Mouse (Mus musculus) E14TG2a.4 (cell line): Measurements from ENCODE around the gene Rsph1.

Experiments used
- CTCF ChIP-seq: conservative IDR thresholded peaks from 2 replicates; pipeline ENCODE4 v1.5.1; 2014; ENCODE audit warnings: low read length
- NANOG ChIP-seq: IDR thresholded peaks from 2 replicates; pipeline ENCODE4 v1.6.1; 2014; ENCODE audit warnings: borderline replicate concordance, low read length, mixed read lengths

GRCm38 (mm10) chr17:31259145-31259544 lies 18.0 kb downstream of the Rsph1 start:
- TF ChIP-seq CTCF: no peak
- TF ChIP-seq NANOG: no peak
